Mouse (Mus musculus) forebrain, embryonic 16.5 days (tissue): ENCODE data around the gene Mcm2. TPM values are rescaled to one million over a fixed set of nuclear protein-coding genes. Genes with fewer than 3 reads are reported as not detected.

Source experiments
- ATAC-seq: fragments of 200-750 bp; cut with Nextera tagmentation; 2 replicates; pipeline ENCODE4 v1.8.0; 2017; ENCODE audit warnings: mild to moderate bottlenecking, moderate library complexity
- H3K27ac ChIP-seq: fragments of 300-500 bp; sonication (generic); 2 replicates; pipeline ENCODE4 v1.5.1; 2014; ENCODE audit warnings: low read length, control low read depth
- H3K27me3 ChIP-seq: fragments of 300-500 bp; sonication (generic); replicated peaks from 2 replicates; pipeline ENCODE4 v1.6.1; 2014; ENCODE audit warnings: low read length; ENCODE audit not compliant: control insufficient read depth, insufficient read depth
- H3K36me3 ChIP-seq: fragments of 300-500 bp; sonication (generic); 2 replicates; pipeline ENCODE4 v1.6.1; 2014; ENCODE audit not compliant: control insufficient read depth, insufficient read depth
- H3K4me1 ChIP-seq: fragments of 300-500 bp; sonication (generic); replicated peaks from 2 replicates; pipeline ENCODE4 v1.6.1; 2014; ENCODE audit warnings: low read length; ENCODE audit not compliant: control insufficient read depth, insufficient read depth
- H3K4me2 ChIP-seq: fragments of 300-500 bp; sonication (generic); 2 replicates; pipeline ENCODE4 v1.6.1; 2014; ENCODE audit warnings: mild to moderate bottlenecking, low read length, control low read depth
- H3K4me3 ChIP-seq: fragments of 300-500 bp; sonication (generic); replicated peaks from 2 replicates; pipeline ENCODE4 v1.5.1; 2014; ENCODE audit warnings: mild to moderate bottlenecking, low read length, control low read depth
- H3K9ac ChIP-seq: fragments of 300-500 bp; sonication (generic); replicated peaks from 2 replicates; pipeline ENCODE4 v1.6.1; 2014; ENCODE audit warnings: low read depth, low read length, control low read depth
- H3K9me3 ChIP-seq: fragments of 300-500 bp; sonication (generic); 2 replicates; pipeline ENCODE4 v1.6.1; 2016; ENCODE audit warnings: low read length; ENCODE audit not compliant: control insufficient read depth
- WGBS: fragments of 180-500 bp; shearing (Covaris S2); extraction: QIAGEN DNeasy Blood & Tissue Kit; methylation state at CpG from one replicate; pipeline ENCODE4 v1.1.7; 2014; 5-methylcytosine and 5-hydroxymethylcytosine counted together
- polyA plus RNA-seq: library from polyadenylated mRNA; unstranded; fragments of >200 nt; fragmentation: Nextera tagmentation; extraction: Ambion mirVana; gene quantifications from 2 replicates; pipeline ENCODE4 v1.2.1, GENCODE M21; 2015

Gene Mcm2
- polyA plus RNA-seq = 60.2 and 64.6 TPM in 2 replicates

DNA sequence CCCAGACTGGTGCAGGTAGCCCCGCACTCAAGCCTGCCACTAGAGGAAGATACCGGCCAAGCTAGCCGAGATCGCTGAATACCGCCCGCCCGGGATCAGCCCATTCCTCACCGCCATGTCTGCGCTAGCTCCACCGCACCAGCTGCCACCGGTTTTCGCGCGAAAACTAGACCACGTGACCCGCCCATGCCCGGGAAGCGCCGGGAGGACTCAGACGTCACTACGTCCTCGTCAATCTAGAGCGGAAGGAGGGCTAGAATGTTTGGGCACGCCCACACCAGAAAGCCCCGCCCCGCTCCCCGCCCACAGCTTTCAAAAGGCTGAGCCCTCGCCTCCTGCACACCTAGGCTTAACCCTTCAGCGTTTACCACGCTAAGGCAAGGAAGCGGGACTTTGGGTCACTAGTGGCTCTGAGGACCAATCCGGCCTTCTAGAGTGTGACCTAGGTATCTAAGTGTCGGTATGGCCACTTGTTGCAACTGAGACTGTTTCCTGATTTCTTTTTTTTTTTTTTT, at the start of gene Mcm2:
Gene Mcm2, minus strand, starts transcription at position 247 of the 515 bp plus-strand sequence.
- Histone ChIP-seq H3K4me3 (peak within 1 kb of the TSS; percentile 70), H3K4me2 (peak within 1 kb of the TSS; percentile 96), H3K4me1 (peaks cover 22% of the 10 kb centered on the region), H3K9ac (peak within 1 kb of the TSS; percentile 70), H3K36me3 (no peaks in the 10 kb centered on the region), H3K9me3 (no peaks in the 10 kb centered on the region), H3K27me3 (no peaks in the 10 kb centered on the region), H3K27ac (peak within 1 kb of the TSS; percentile 71)
- 0% methylated on average over 33 of the region's 33 CpGs for WGBS
- ATAC-seq = peak; percentile 77

GRCm38 (mm10) chr6:88947771-88948170, 49.2 kb upstream of the Mcm2 start:
- H3K36me3 ChIP-seq = no peaks in the 10 kb centered on the region
- H3K4me3 ChIP-seq = no peak overlapping the region
- no peaks in the 10 kb centered on the region for H3K27me3 ChIP-seq
- ATAC-seq = no peak
- no peaks in the 10 kb centered on the region for H3K9me3 ChIP-seq
- H3K4me1 ChIP-seq = peaks cover 16% of the 10 kb centered on the region
- no peak overlapping the region for H3K27ac ChIP-seq
- H3K9ac ChIP-seq = no peak overlapping the region
- no peak overlapping the region for H3K4me2 ChIP-seq

DNA sequence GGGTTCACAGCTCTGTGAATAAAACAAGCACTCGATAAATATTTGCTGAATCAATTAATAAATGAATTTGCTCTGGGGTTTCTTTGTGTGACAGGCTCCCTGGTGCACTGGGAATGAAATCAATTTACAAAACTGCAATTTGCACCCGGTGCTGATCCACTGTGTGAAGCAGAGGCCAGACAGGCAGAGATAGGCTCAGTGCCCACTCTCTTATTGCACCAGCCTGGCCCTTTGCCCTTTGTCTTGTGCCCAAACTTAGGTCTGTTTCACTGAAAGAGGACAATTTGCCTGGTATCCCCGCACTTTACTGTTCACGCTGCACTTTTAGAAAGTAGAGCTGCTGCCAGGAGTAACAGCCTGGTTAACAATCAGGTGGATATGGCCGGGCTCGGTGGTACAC, 47.9 kb upstream of the Mcm2 start:
- WGBS = 58% methylated on average over 6 of the region's 6 CpGs
- no peak for ATAC-seq
- no peaks in the 10 kb centered on the region for H3K27me3 ChIP-seq
- no peak overlapping the region for H3K4me3 ChIP-seq
- no peaks in the 10 kb centered on the region for H3K9me3 ChIP-seq
- H3K4me1 ChIP-seq = peaks cover 28% of the 10 kb centered on the region
- no peak overlapping the region for H3K4me2 ChIP-seq
- no peak overlapping the region for H3K27ac ChIP-seq
- H3K36me3 ChIP-seq = no peaks in the 10 kb centered on the region
- H3K9ac ChIP-seq = no peak overlapping the region

DNA sequence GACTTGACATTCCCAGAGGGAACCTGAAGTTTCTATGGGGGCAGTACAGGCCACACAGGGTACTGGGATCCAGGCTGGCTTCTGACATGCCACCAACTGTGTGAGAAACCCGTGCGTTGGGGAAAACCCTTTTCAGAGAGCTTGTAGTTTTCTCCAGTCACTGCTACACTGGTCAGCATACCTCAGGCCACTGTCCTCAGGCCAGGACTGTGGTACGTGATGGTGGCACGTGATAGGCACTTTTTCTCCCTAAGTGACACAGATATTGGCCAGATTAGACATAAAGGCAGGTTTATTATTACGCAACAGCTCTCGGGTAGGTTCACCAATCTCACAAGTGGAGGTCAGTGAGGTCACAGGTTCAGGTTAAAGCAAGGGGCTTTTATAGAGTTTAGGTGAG, 45.1 kb upstream of the Mcm2 start:
- no peaks in the 10 kb centered on the region for H3K27me3 ChIP-seq
- H3K36me3 ChIP-seq = no peaks in the 10 kb centered on the region
- H3K4me1 ChIP-seq = peaks cover 56% of the 10 kb centered on the region
- no peak for ATAC-seq
- no peaks in the 10 kb centered on the region for H3K9me3 ChIP-seq
- H3K4me3 ChIP-seq = no peak overlapping the region
- WGBS = 77% methylated on average over 6 of the region's 6 CpGs
- no peak overlapping the region for H3K9ac ChIP-seq
- H3K27ac ChIP-seq = peak overlapping the region; percentile 8; the same call in 1 of the 2 replicates
- no peak overlapping the region for H3K4me2 ChIP-seq

DNA sequence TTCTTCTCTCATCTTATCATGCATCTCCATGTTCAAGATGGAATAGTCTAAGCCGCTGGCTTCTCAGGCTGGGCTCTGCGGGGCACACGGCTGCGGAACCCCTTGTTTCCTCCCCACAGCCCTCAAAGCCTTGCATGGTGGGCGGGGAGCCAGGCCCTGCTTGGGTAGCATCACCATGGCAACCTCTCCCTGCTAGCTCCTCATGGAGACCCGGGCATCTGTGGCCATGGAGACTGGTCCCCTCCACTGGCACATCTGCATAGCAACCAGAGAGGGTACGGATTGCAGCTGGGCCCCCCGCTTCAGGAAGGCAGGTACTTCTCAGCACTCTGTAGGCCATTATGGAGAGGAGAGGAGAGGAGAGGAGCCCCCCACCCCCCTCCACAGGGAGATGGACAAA, 44.0 kb upstream of the Mcm2 start:
- Histone ChIP-seq H3K9me3 (no peaks in the 10 kb centered on the region), H3K27me3 (no peaks in the 10 kb centered on the region), H3K4me3 (peak overlapping the region; percentile 23), H3K27ac (peak overlapping the region; percentile 66), H3K4me2 (peak overlapping the region; percentile 45), H3K4me1 (peaks cover 66% of the 10 kb centered on the region), H3K9ac (peak overlapping the region; percentile 30), H3K36me3 (no peaks in the 10 kb centered on the region)
- peak; percentile 79 for ATAC-seq
- 2% methylated on average over 8 of the region's 8 CpGs for WGBS

DNA sequence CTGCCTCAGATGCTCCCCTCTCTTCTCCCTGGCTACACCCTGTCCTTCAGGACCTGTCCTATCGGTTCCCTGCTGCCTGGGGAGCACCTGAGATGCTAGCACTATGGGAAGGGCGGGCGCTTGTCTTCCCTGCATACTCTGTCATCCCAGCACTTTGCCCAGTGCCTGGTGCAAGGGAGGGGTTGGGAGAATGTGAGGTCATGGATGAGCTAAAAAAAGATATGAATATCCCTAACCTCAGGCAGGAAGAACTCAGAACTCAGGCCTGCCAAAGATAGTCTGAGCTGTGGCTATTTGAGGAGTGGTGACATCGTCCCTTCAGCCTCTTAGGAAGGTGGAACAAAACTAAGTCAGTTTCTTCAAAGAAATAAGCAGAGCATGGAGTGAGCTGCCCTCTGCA, 43.0 kb upstream of the Mcm2 start:
- no peak overlapping the region for H3K4me2 ChIP-seq
- no peaks in the 10 kb centered on the region for H3K36me3 ChIP-seq
- peaks cover 66% of the 10 kb centered on the region for H3K4me1 ChIP-seq
- H3K27me3 ChIP-seq = no peaks in the 10 kb centered on the region
- H3K9ac ChIP-seq = no peak overlapping the region
- no peak overlapping the region; the same call in 1 of the 2 replicates for H3K27ac ChIP-seq
- H3K4me3 ChIP-seq = no peak overlapping the region
- H3K9me3 ChIP-seq = no peaks in the 10 kb centered on the region
- no peak for ATAC-seq
- 75% methylated on average over 4 of the region's 4 CpGs for WGBS

GRCm38 (mm10) chr6:88940090-88940916, 41.7 kb upstream of the Mcm2 start:
- no peak for ATAC-seq
- Histone ChIP-seq H3K27me3 (peaks cover 6% of the 10 kb centered on the region; the same call in 1 of the 2 replicates), H3K27ac (no peak overlapping the region), H3K4me3 (no peak overlapping the region), H3K9ac (no peak overlapping the region), H3K4me2 (no peak overlapping the region), H3K4me1 (peaks cover 63% of the 10 kb centered on the region), H3K9me3 (no peaks in the 10 kb centered on the region), H3K36me3 (no peaks in the 10 kb centered on the region)
- WGBS = 68% methylated on average over 9 of the region's 9 CpGs

DNA sequence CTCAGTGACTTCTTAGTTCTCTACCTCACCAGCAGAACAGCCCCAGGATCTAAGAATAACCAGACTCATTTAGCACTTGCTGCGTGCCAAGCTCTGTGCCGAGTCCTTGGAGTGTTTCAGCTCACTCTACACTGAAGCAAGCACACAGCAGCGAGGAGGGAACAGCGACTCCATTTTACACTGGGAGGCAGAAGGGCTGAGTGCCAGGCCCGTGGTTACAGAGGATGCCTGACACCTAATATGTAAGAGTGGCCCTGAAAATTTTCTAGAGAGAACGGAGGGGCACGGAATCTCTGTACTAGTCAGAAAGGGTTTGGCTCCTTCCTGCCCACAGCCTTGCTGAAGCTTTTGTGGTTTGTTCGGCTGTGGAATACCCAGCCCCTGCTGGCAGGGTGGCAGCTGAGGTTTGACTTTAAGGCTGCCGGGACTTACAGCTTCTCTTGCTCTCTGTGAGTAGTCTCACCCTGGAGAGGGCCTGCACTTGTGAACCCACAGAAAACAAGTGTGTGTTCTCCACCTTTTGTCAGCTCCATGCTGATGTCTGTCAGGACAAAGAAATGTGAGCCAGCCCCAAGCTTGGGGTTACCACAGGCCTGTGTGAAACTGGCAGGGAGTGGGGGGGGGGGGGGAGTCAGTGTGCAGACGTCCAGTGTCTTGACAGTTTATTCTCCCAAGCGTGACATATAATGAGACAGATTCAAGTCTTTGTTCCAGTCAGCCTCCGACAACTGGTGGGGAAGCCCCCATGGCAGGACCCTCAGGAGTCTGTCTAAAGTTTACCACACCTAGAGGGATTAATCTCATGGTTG, 40.9 kb upstream of the Mcm2 start:
- no peak for ATAC-seq
- H3K9me3 ChIP-seq = no peaks in the 10 kb centered on the region
- peaks cover 6% of the 10 kb centered on the region; the same call in 1 of the 2 replicates for H3K27me3 ChIP-seq
- H3K36me3 ChIP-seq = no peaks in the 10 kb centered on the region
- whole genome bisulfite sequencing = 28% methylated on average over 12 of the region's 12 CpGs
- no peak overlapping the region for H3K4me2 ChIP-seq
- peak overlapping the region; percentile 46; the same call in 1 of the 2 replicates for H3K27ac ChIP-seq
- no peak overlapping the region for H3K4me3 ChIP-seq
- peaks cover 67% of the 10 kb centered on the region for H3K4me1 ChIP-seq
- peak overlapping the region; percentile 30 for H3K9ac ChIP-seq

DNA sequence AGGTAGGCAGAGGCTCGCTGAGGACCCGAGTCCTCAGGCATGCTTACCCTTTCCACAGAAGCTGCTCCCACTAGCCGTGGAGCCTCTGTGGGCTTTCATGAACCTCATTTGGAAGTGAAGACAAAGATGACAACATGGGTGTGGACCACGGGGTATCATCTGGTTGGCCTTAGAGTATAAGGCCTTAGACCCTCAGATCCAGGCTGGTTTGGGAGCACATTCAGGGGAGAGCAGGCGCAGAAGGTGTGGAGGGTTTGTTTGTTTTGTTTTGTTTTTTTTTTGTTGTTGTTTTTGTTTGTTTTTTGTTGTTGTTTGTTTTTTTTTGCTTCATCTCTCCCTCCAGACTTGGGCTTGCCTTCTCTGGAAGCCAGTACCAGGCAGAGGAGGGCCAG, 40.1 kb upstream of the Mcm2 start:
- Histone ChIP-seq H3K9ac (no peak overlapping the region), H3K27me3 (peaks cover 9% of the 10 kb centered on the region), H3K36me3 (no peaks in the 10 kb centered on the region), H3K4me3 (no peak overlapping the region), H3K27ac (peak overlapping the region; percentile 56), H3K9me3 (no peaks in the 10 kb centered on the region), H3K4me1 (peaks cover 63% of the 10 kb centered on the region), H3K4me2 (no peak overlapping the region)
- no peak for ATAC-seq
- WGBS = 61% methylated on average over 5 of the region's 5 CpGs
